Mouse (Mus musculus) frontal cortex, postnatal 10 days (tissue): ENCODE measurements around the gene Olfr1367.

ENCODE experiments used
- DNase-seq, 2 experiments: peaks; one replicate each; pipeline ENCODE4 v3.0.0; 2022; ENCODE audit warnings: low spot score in 2 of 2, mixed read lengths in 1 of 2

Olfr1367 gene

DNA sequence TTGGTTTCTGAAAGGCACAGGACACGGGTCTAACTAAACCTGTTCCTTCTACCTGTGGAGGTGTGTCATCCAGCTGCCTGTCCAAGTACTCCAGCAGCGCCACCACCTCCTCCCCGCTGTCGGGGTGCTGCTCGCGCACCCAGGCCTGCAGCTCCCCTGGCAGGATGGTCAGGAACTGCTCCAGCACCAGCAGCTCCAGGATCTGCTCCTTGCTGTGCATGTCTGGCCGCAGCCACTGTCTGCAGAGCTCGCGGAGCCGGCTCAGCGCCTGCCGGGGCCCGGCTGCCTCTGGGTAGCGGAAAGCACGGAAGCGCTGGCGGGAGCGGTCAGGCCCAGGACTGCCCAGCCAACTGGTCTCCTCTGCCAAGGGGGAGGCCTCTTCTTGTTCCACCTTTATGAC is 49.3 kb downstream of the Olfr1367 start:
- DNase-seq: peak in 1 of 2 experiments; percentile 15

DNA sequence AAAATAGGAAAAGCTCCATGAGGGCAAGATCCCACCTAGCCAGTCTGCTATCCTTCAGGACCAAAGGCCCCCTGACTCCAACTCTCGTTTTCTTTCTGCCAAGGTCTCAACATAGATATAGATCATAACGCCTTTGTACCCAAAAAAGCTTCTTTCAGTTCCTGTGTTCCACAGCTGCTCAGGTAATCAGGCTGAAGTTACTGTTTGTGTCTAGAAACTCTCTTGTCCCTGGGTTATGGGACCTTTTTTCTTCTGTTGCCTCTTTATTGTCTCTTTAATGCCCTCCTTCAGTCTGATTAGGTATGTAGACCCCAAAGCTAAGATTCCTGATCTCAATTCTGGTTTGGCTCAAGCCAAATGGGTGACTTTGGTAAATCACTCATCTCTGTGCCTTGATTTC is 50.8 kb downstream of the Olfr1367 start:
- no peak for DNase-seq
